Mouse (Mus musculus): ENCODE results near the gene Rcl1. TPM values are rescaled to one million over a fixed set of nuclear protein-coding genes. Genes with fewer than 3 reads are reported as not detected.

Gene Rcl1
- total and polyA plus RNA-seq, 2 experiments from 2014 or later, result 16.0 to 33.3 TPM

- Histone ChIP-seq H3K9me3 (ENCODE audit: low read length) (no peaks in the 10 kb centered on the region), H3K4me2 (ENCODE audit: low read depth, low read length) (no peak overlapping the region), H3K36me3 (ENCODE audit: insufficient read depth, low read length) (no peaks in the 10 kb centered on the region), H3K27ac (no peak overlapping the region), H3K27me3 (ENCODE audit: insufficient read depth, low read length) (no peaks in the 10 kb centered on the region), H3K4me3 (ENCODE audit: low read length) (no peak overlapping the region), H3K4me1 (ENCODE audit: insufficient read depth, low read length) (0 out of 2 replicates have a peak, but pooled peaks cover 3% of the 10 kb centered on the region), H3K9ac (replicated peaks; ENCODE audit: low read length) (no peak overlapping the region)
- WGBS, result 95% methylated on average over 4 of the region's 4 CpGs
- no peak for ATAC-seq
- no peak for TF ChIP-seq CTCF (IDR thresholded peaks at IDR 0.05; ENCODE audit: low read depth)
- no peak for DNase-seq (ENCODE audit: low spot score)
These were observed 4.6 kb downstream of the Rcl1 start for GRCm38 (mm10) chr19:29105816-29106215.

- ATAC-seq (no peak), DNase-seq (ENCODE audit: low spot score) (no peak)
- Histone ChIP-seq H3K9me3 (ENCODE audit: low read length) (no peaks in the 10 kb centered on the region), H3K9ac (replicated peaks; ENCODE audit: low read length) (no peak overlapping the region), H3K4me2 (ENCODE audit: low read depth, low read length) (no peak overlapping the region), H3K4me1 (ENCODE audit: insufficient read depth, low read length) (0 out of 2 replicates have a peak, but pooled peaks cover 3% of the 10 kb centered on the region), H3K4me3 (ENCODE audit: low read length) (no peak overlapping the region), H3K27me3 (ENCODE audit: insufficient read depth, low read length) (no peaks in the 10 kb centered on the region), H3K36me3 (ENCODE audit: insufficient read depth, low read length) (no peaks in the 10 kb centered on the region), H3K27ac (no peak overlapping the region)
- WGBS, result 95% methylated on average over 5 of the region's 5 CpGs
- no peak for TF ChIP-seq CTCF (IDR thresholded peaks at IDR 0.05; ENCODE audit: low read depth)
These were observed 5.1 kb downstream of the Rcl1 start for GRCm38 (mm10) chr19:29106261-29106660.

- Histone ChIP-seq H3K36me3 (ENCODE audit: insufficient read depth, low read length) (no peaks in the 10 kb centered on the region), H3K4me2 (ENCODE audit: low read depth, low read length) (no peak overlapping the region), H3K9ac (replicated peaks; ENCODE audit: low read length) (no peak overlapping the region), H3K9me3 (ENCODE audit: low read length) (no peaks in the 10 kb centered on the region), H3K27me3 (ENCODE audit: insufficient read depth, low read length) (no peaks in the 10 kb centered on the region), H3K27ac (no peak overlapping the region), H3K4me3 (ENCODE audit: low read length) (no peak overlapping the region), H3K4me1 (ENCODE audit: insufficient read depth, low read length) (no peaks in the 10 kb centered on the region)
- no peak for ATAC-seq
- WGBS, result 81% methylated on average over 8 of the region's 8 CpGs
- DNase-seq (ENCODE audit: low spot score), result no peak
- TF ChIP-seq CTCF (IDR thresholded peaks at IDR 0.05; ENCODE audit: low read depth), result no peak
These were observed 11.5 kb downstream of the Rcl1 start for GRCm38 (mm10) chr19:29112662-29113061.

DNA sequence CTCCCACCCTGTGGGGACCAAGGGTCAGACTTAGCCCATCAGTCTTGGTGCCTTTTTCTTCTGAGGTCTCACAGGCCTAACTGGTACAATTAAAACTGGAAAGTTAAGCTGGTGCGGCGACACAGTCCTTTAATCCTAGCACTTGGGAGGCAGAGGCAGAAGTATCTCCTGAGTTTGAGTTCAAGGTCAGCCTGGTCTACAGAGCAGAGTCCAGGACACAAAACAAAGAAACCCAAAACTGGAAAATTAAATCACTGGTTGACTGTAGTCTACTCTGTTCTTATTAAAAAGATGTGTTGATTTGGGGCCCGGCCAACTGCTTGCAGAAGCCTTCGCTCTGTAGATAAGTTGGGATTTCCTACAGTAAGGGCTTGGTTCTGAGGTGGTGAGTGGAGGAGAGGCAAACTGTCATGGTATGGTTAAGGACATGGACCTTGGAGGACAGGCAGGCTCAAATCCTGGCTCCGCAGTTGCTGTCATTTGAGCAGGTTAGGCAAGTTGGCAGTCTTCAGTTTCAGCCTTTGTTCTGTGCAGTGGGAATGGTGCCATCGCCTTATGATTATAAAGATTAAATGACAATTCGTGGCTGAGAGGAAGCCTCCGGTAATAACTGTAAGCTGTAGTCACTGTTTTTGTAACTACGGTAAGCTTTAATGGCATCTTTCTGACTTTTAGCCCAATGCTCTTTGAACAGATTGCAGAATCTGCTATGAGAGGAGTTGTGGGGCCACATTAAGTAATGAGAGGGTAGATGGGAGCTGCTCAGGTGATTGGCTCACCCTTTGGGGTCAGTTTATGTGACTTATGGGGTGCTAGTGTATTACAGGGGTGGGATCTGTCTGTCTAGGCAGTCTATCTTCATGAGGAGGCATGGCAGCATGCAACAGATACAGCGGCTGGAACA is 12.8 kb downstream of the Rcl1 start:
- no peaks in the 10 kb centered on the region for H3K27me3 ChIP-seq (ENCODE audit: insufficient read depth, low read length)
- no peak overlapping the region for H3K4me3 ChIP-seq (ENCODE audit: low read length)
- H3K9me3 ChIP-seq (ENCODE audit: low read length), result no peaks in the 10 kb centered on the region
- no peak overlapping the region for H3K4me2 ChIP-seq (ENCODE audit: low read depth, low read length)
- 94% methylated on average over 10 of the region's 10 CpGs for WGBS
- H3K36me3 ChIP-seq (ENCODE audit: insufficient read depth, low read length), result no peaks in the 10 kb centered on the region
- DNase-seq (ENCODE audit: low spot score) (no peak), ATAC-seq (no peak)
- no peak for TF ChIP-seq CTCF (IDR thresholded peaks at IDR 0.05; ENCODE audit: low read depth)
- no peak overlapping the region for H3K27ac ChIP-seq
- H3K9ac ChIP-seq (replicated peaks; ENCODE audit: low read length), result no peak overlapping the region
- no peaks in the 10 kb centered on the region for H3K4me1 ChIP-seq (ENCODE audit: insufficient read depth, low read length)

- Histone ChIP-seq H3K4me3 (ENCODE audit: low read length) (no peak overlapping the region), H3K4me1 (ENCODE audit: insufficient read depth, low read length) (no peaks in the 10 kb centered on the region), H3K27ac (no peak overlapping the region), H3K36me3 (ENCODE audit: insufficient read depth, low read length) (no peaks in the 10 kb centered on the region; the same call in 1 of the 2 replicates), H3K4me2 (ENCODE audit: low read depth, low read length) (no peak overlapping the region), H3K27me3 (ENCODE audit: insufficient read depth, low read length) (no peaks in the 10 kb centered on the region), H3K9ac (replicated peaks; ENCODE audit: low read length) (no peak overlapping the region), H3K9me3 (ENCODE audit: low read length) (no peaks in the 10 kb centered on the region)
- ATAC-seq (no peak), DNase-seq (ENCODE audit: low spot score) (no peak)
- WGBS, result 89% methylated on average over 6 of the region's 6 CpGs
- TF ChIP-seq CTCF (IDR thresholded peaks at IDR 0.05; ENCODE audit: low read depth), result no peak
These were observed 15.6 kb downstream of the Rcl1 start for GRCm38 (mm10) chr19:29116796-29117195.

DNA sequence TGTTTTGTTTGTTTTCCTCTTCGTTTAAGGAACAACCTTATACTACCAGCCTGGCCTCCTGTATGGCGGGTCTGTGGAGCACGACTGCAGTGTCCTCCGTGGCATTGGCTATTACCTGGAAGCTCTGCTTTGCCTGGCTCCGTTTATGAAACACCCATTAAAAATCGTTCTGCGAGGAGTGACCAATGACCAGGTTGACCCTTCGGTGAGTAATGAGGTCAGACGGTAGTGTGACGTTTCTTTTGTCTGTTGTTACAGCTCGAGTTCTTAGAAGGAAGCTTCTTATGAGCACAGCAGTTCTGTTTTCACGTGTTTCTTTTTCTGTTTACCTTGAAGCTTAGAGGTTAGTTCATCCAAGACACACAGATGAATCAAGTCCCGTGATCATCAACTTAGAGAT is 17.0 kb downstream of the Rcl1 start:
- WGBS, result 90% methylated on average over 13 of the region's 13 CpGs
- H3K27me3 ChIP-seq (ENCODE audit: insufficient read depth, low read length), result no peaks in the 10 kb centered on the region

DNA sequence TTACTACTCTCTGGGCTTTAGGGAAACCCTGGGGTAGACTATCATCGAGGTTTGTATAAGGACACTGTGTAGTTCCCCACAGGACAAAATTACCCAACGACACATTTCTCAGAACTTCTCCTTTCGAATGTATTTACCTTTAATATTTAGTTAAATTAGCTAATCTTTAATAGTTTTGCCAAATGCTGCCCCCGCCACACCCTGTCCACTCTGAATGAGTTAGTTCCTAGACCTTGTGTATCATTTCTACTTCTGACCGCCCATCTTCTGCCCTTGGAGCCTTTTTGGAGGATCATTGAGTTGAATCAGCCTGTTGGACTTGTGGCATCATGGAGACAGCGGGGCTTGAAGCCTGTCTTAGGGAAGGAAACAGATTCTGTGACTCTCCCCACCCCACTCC is 19.1 kb downstream of the Rcl1 start:
- Histone ChIP-seq H3K36me3 (ENCODE audit: insufficient read depth, low read length) (peaks cover 8% of the 10 kb centered on the region; the same call in 1 of the 2 replicates), H3K4me2 (ENCODE audit: low read depth, low read length) (no peak overlapping the region), H3K27me3 (ENCODE audit: insufficient read depth, low read length) (no peaks in the 10 kb centered on the region), H3K9me3 (ENCODE audit: low read length) (no peaks in the 10 kb centered on the region), H3K9ac (replicated peaks; ENCODE audit: low read length) (no peak overlapping the region), H3K4me1 (ENCODE audit: insufficient read depth, low read length) (no peaks in the 10 kb centered on the region), H3K4me3 (ENCODE audit: low read length) (no peak overlapping the region), H3K27ac (no peak overlapping the region)
- no peak for TF ChIP-seq CTCF (IDR thresholded peaks at IDR 0.05; ENCODE audit: low read depth)
- ATAC-seq (no peak), DNase-seq (ENCODE audit: low spot score) (no peak)
- 95% methylated on average over 6 of the region's 6 CpGs for WGBS

More for the DNA sequence above, 17.0 kb downstream of the Rcl1 start:
- DNase-seq (ENCODE audit: low spot score) (no peak), ATAC-seq (no peak)
- Histone ChIP-seq H3K4me3 (ENCODE audit: low read length) (no peak overlapping the region), H3K4me1 (ENCODE audit: insufficient read depth, low read length) (no peaks in the 10 kb centered on the region), H3K4me2 (ENCODE audit: low read depth, low read length) (no peak overlapping the region), H3K36me3 (ENCODE audit: insufficient read depth, low read length) (peaks cover 8% of the 10 kb centered on the region; the same call in 1 of the 2 replicates), H3K9me3 (ENCODE audit: low read length) (no peaks in the 10 kb centered on the region), H3K9ac (replicated peaks; ENCODE audit: low read length) (no peak overlapping the region), H3K27ac (no peak overlapping the region)
- no peak for TF ChIP-seq CTCF (IDR thresholded peaks at IDR 0.05; ENCODE audit: low read depth)

Data from hindbrain, postnatal 0 days (tissue).